Mouse (Mus musculus) gastrocnemius, postnatal 36 days (tissue): ENCODE results near the gene Rps10. TPM values are rescaled to one million over a fixed set of nuclear protein-coding genes. Genes with fewer than 3 reads are reported as not detected.

Experiments
- DNase-seq, 2 experiments: peaks; one replicate each; pipeline ENCODE4 v3.0.0; 2022
- intact Hi-C: fragments of 180-260 bp; cut with DNase I; formaldehyde crosslinking; loops from one replicate; pipeline ENCODE4 v1.15.1; 2025
- total RNA-seq, 2 experiments: library from RNA; stranded (reverse); gene quantifications; 2 replicates each; pipeline ENCODE4 v1.2.3; 2021

The Rps10 gene
- total RNA-seq, 2 experiments from 2014 or later = 294 to 354 TPM

DNA sequence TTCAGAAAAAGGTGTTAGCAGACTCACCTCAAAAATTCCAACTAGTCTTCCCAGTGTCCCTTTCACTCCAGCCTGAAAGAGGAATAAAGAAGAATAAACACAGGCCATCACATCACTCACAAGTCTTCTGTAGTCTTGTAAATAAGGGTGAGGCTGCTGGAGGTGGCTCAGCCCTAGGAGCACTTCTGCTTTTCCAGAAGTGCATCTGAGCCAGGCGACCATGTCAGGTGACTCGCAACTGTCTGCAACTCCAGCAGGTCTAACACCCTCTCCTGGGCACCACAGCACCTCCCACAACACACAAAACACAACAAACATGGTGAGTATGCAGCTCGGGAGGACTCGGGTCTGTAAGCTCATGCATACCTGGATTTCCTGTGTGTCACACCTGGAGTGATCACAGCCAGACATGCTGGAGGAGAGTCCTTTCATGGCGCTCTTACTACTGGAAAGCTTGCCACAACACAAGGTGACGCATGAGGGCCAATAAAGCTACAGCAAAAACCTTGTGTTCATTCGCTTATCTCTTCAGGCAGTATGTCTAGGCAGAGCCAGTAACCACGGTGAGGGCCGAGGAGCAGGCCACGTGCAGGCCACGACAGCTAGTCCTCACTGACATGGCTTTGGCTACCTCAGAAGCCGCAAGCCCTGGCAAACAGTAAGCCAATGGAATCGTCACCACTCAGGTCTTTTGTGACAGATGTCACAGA is 53.1 kb downstream of the Rps10 start:
- intact Hi-C loops = no loop called here
- no peak for DNase-seq

Other genes with a start within 250 kb of the Rps10 start
- under 1 TPM in 1 of 2 experiments, not detected in 1; 0.05 TPM for gene Grm4, start 115.3 kb downstream of the Rps10 start, total RNA-seq
- 10 to 100 TPM; 24.0 to 25.2 TPM for gene Hmga1, start 80.2 kb downstream of the Rps10 start, total RNA-seq
- gene AI413582, start 70.9 kb downstream of the Rps10 start, total RNA-seq = 1 to 10 TPM; 2.7 to 2.8 TPM
- gene Nudt3, start 13.2 kb downstream of the Rps10 start, total RNA-seq = 100 to 1,000 TPM; 232 to 233 TPM
- gene RPS10-NUDT3, start 1.4 kb downstream of the Rps10 start, total RNA-seq = not detected
- under 1 TPM; 0.18 to 0.59 TPM for gene Pacsin1, start 18.8 kb upstream of the Rps10 start, total RNA-seq
- gene Spdef, start 92.3 kb upstream of the Rps10 start, total RNA-seq = not detected
- 100 to 1,000 TPM; 167 to 174 TPM for gene D17Wsu92e, start 184.0 kb upstream of the Rps10 start, total RNA-seq
- 10 to 100 TPM; 69.6 to 70.4 TPM for gene Snrpc, start 201.5 kb upstream of the Rps10 start, total RNA-seq
- 10 to 100 TPM; 17.0 to 26.8 TPM for gene Uhrf1bp1, start 219.8 kb upstream of the Rps10 start, total RNA-seq